Mouse (Mus musculus) Patski (cell line): ENCODE data around the gene AI413582. TPM values are rescaled to one million over a fixed set of nuclear protein-coding genes. Genes with fewer than 3 reads are reported as not detected.

Experiments used
- ATAC-seq: fragments of 100-300 bp; one replicate; pipeline ENCODE4 v1.8.0; 2021
- CTCF ChIA-PET: fragments of 350-600 bp; sonication (Branson Sonifier 250); formaldehyde crosslinking; loops from one replicate; lab custom pipeline; 2022; ENCODE audit warnings: inconsistent platforms; lab: Charles Lee
- POLR2A ChIA-PET: fragments of 350-600 bp; sonication (Branson Sonifier 250); formaldehyde crosslinking; loops from one replicate; lab custom pipeline; 2022; ENCODE audit warnings: antibody characterized with exemption, inconsistent platforms; lab: Charles Lee
- DNase-seq: peaks from one replicate; pipeline ENCODE4 v3.0.0-alpha.2; 2011; ENCODE audit warnings: low read depth, low spot score
- H3K27me3 ChIP-seq: fragments of 371-371 bp; one replicate; pipeline ENCODE4 v1.5.1; 2021
- CTCF ChIP-seq: fragments of 100-300 bp; IDR thresholded peaks from one replicate; pipeline ENCODE4 v1.5.1; 2021
- in situ Hi-C: fragments of 300-500 bp; cut with MboI; formaldehyde crosslinking; loops from 3 replicates; pipeline ENCODE4 v1.11.1; 2018; ENCODE audit warnings: low pct_unique_long_range_greater_than_20kb, mixed read lengths
- polyA plus RNA-seq: library from polyadenylated mRNA; unstranded; gene quantifications from one replicate; pipeline ENCODE4 v1.2.3, GENCODE M21; 2021

The AI413582 gene
- polyA plus RNA-seq, 1 experiment from 2014 or later = 30.7 TPM

GRCm38 (mm10) chr17:27523121-27523520 lies 42.4 kb downstream of the AI413582 start:
- no peak for TF ChIP-seq CTCF
- peaks cover 3% of the 10 kb centered on the region for H3K27me3 ChIP-seq
- ChIA-PET CTCF (no interaction called here), POLR2A (interaction anchor here (0.6 kb wide), 1 partner anchor 383 kb away, joined by 3 read pairs; no protein-coding TSS in a partner anchor)
- DNase-seq (no peak), ATAC-seq (no peak)
- in situ Hi-C loops = no loop called here

- in situ Hi-C loops = no loop called here
- ChIA-PET CTCF (no interaction called here), POLR2A (no interaction called here)
- ATAC-seq (no peak), DNase-seq (no peak)
- TF ChIP-seq CTCF = no peak
- H3K27me3 ChIP-seq = peaks cover 12% of the 10 kb centered on the region
Observed at GRCm38 (mm10) chr17:27521303-27521702, 44.3 kb downstream of the AI413582 start, which contains the start of gene Grm4. Grm4 (minus strand) TSS chr17:27521403.

DNA sequence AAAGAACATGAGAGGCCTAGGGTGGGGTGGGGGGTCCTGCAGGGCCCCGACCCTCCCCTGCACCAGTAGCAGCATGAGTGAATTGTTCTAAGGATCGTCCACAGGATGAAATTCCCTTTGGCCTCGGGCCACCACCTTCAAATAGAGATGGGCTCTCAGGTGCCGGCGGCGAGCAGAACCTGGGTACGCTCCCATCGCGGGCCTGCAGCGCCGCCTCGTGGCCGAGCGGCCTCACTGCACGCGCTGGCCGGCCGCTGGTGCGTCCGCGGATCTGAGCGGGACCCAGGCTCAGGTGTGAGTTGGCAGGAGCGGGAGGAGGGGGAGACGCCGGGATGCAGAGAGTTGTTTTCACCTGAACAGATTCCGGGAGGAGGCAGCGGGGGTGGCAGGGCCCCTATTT lies 45.0 kb downstream of the AI413582 start:
- H3K27me3 ChIP-seq = peaks cover 16% of the 10 kb centered on the region
- ATAC-seq (peak; percentile 42), DNase-seq (no peak)
- in situ Hi-C loops = no loop called here
- ChIA-PET CTCF (no interaction called here), POLR2A (no interaction called here)
- no peak for TF ChIP-seq CTCF

DNA sequence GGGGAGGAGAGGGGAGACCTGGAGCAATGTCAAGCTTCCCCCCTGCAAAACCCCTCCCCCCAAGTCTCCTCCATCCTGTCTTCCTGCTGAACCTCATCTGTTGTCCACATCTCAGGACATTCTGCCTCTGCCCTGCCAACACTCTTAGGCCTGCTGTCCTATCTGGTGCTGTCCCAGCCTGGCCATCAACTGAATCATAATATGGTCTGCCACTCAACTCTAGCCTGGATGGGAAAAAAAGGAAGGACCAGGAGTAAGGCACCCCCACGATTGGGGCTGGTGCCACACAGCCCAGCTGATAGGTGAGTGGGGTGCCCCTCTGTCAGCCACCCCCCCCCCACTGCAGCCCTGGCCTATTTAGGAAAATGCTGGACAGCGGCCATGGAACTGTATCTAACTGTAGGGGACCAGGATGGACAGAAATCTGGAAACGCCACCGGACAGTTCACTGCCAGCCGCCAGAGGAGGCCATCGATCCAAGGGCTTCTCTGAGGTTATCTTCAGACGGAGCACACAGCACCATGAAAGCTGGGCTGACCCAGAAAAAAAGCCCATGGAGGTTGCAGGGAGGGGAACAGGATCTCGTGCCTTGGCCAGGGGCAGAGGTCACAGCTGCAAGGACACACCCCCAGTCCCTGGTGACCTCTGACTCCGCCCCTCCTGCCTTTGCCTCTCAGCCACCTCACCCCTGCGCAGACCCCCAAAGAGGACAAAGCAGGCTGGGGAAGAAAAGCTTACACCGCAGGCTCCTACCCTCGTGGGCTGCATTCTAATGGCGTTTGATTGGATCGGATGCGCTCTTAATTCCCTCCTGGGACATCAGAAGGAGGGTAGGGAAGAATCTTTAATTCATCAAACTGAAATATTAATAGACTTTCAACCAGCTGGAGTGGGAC lies 46.6 kb downstream of the AI413582 start:
- in situ Hi-C loops = loop anchor here (5.0 kb wide), 2 partner anchors 307 to 382 kb away; no protein-coding TSS in a partner anchor
- peaks cover 32% of the 10 kb centered on the region for H3K27me3 ChIP-seq
- POLR2A ChIA-PET = no interaction called here
- TF ChIP-seq CTCF = no peak
- CTCF ChIA-PET = no interaction called here
- DNase-seq (no peak), ATAC-seq (no peak)

DNA sequence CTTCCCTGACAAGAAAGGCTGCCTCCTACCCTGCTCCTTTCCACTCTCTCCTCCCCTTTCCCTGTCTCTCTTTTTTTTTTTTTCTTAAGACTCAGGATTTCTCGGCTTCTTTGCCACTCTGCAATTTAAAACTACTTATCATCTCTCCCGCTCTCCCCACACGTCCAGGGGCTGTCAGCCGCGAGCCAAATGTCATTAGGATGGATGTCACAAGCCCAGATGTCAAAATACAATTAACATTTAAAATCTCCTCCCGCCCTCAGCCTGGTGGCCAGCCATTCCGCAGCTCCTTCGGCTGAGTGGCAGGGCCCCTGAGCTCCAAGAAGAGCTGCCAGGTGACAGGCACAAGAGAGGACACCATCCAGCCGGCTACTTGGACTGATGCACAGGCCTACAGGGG lies 47.3 kb downstream of the AI413582 start:
- in situ Hi-C loops = loop anchor here (5.0 kb wide), 2 partner anchors 306 to 381 kb away; no protein-coding TSS in a partner anchor
- peaks cover 39% of the 10 kb centered on the region for H3K27me3 ChIP-seq
- no peak for TF ChIP-seq CTCF
- CTCF ChIA-PET = no interaction called here
- POLR2A ChIA-PET = no interaction called here
- DNase-seq = no peak
- no peak for ATAC-seq

GRCm38 (mm10) chr17:27513916-27514762 lies 51.4 kb downstream of the AI413582 start:
- ATAC-seq (no peak), DNase-seq (no peak)
- in situ Hi-C loops = no loop called here
- peaks cover 66% of the 10 kb centered on the region for H3K27me3 ChIP-seq
- POLR2A ChIA-PET = no interaction called here
- TF ChIP-seq CTCF = no peak
- CTCF ChIA-PET = no interaction called here

Other genes starting within 250 kb of the AI413582 start
- gene Grm4, start 44.4 kb downstream of the AI413582 start, polyA plus RNA-seq = 0.01 TPM
- gene Hmga1, start 9.3 kb downstream of the AI413582 start, polyA plus RNA-seq = 32.2 TPM
- gene Nudt3, start 57.7 kb upstream of the AI413582 start, polyA plus RNA-seq = 196 TPM
- 1.7 TPM for gene RPS10-NUDT3, start 69.5 kb upstream of the AI413582 start, polyA plus RNA-seq
- 1,510 TPM for gene Rps10, start 70.9 kb upstream of the AI413582 start, polyA plus RNA-seq
- gene Pacsin1, start 89.8 kb upstream of the AI413582 start, polyA plus RNA-seq = 0.05 TPM
- not detected for gene Spdef, start 163.2 kb upstream of the AI413582 start, polyA plus RNA-seq